Mouse (Mus musculus) erythroid progenitor cell, adult 5-6 weeks (primary cell): ENCODE data around the gene Cacng1. TPM values are rescaled to one million over a fixed set of nuclear protein-coding genes. Genes with fewer than 3 reads are reported as not detected.

Source experiments
- ATAC-seq: replicated peaks from 2 replicates; pipeline ENCODE4 v1.8.0; 2016; ENCODE audit warnings: moderate number of reproducible peaks, mild to moderate bottlenecking, moderate TSS enrichment, inconsistent platforms; ENCODE audit not compliant: poor library complexity, low FRiP score, severe bottlenecking
- total RNA-seq, 2 experiments: library from RNA; stranded (forward) in 1 of 2; stranded (reverse) in 1 of 2; fragments of 150-400 nt in 1 of 2; fragments of 186-747, 209-891 nt in 1 of 2; gene quantifications; 2 replicates each; pipeline versions ENCODE4 v1.2.3 to v1.2.4; 2015 to 2017; ENCODE audit warnings: low replicate concordance in 2 of 2

Gene Cacng1
- total RNA-seq, 2 experiments from 2014 or later = not detected

GRCm38 (mm10) chr11:107667542-107667941 lies 48.8 kb downstream of the Cacng1 start:
- no peak for ATAC-seq

DNA sequence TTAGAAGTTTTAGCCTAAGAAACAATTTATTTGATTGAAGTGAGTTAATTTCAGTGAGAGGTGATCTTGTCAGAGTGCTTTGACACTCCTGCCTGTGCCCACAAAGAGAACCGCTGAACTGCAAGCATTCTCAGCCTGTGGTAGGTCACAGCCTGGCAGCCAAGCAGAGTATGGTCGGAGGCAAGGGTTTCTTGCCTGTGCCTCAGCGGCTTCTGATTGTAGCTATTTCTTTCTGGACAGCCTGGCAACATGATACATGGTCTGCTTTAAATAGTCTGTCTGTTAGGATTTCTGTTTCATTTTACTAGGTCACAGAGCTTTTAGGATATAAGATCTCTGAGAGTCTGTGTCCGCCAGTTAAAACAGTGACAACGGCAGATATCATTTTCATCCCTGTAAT lies 53.7 kb downstream of the Cacng1 start:
- no peak for ATAC-seq

DNA sequence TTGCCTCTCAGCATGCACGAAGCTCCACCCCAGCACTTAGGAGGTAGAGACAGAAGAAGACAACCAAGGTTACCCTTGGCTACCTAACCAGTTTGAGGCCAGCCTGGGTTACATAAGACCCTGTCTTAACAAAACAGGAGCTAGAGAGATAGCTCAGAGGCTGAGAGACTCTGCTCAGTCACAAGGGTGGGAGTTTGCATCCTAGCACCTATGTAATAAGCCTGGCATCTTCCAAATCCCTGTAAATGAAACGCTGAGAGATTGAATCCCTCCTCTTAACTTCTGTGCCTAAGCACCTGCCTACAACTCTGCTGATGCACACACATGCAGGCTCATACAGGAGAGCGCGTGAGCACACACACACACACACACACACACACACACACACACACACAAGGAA lies 55.9 kb downstream of the Cacng1 start:
- no peak for ATAC-seq

GRCm38 (mm10) chr11:107657117-107657516 lies 59.2 kb downstream of the Cacng1 start:
- ATAC-seq = no peak

DNA sequence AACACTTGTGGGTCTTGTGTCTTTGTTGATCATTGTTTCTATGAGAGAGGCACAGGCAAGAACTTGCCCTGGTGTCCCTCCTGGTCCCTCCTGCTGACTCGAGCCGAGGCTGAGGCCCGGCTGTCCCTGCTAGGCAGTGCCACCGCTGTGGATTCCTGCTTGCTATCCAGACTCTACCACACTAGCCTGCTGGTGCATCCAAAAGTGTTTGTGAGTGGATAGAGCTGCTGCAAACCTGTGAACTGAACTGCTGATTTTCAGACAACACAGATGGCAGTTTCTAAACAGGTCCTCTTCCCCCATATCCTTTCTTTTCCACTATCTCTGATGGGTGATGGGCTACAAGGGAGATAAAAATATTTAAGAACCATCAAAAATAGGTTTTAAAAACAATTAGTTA lies 60.8 kb downstream of the Cacng1 start:
- no peak for ATAC-seq

Other genes starting within 250 kb of the Cacng1 start
- gene Pitpnc1, start 245.8 kb downstream of the Cacng1 start, total RNA-seq (2015; ENCODE audit: low replicate concordance) = 27.4 and 35.2 TPM in 2 replicates
- 14.7 and 21.9 TPM in 2 replicates for gene Pitpnc1, start 245.8 kb downstream of the Cacng1 start, total RNA-seq (2017; ENCODE audit: low replicate concordance)
- gene Psmd12, start 237.0 kb downstream of the Cacng1 start, total RNA-seq (2015; ENCODE audit: low replicate concordance) = 34.0 and 44.0 TPM in 2 replicates
- gene Psmd12, start 237.0 kb downstream of the Cacng1 start, total RNA-seq (2017; ENCODE audit: low replicate concordance) = 74.1 and 85.4 TPM in 2 replicates
- gene Helz, start 168.6 kb downstream of the Cacng1 start, total RNA-seq (2015; ENCODE audit: low replicate concordance) = 7.9 and 8.8 TPM in 2 replicates
- 7.3 and 8.0 TPM in 2 replicates for gene Helz, start 168.6 kb downstream of the Cacng1 start, total RNA-seq (2017; ENCODE audit: low replicate concordance)
- not detected in 2 replicates for gene Cacng4, start 78.0 kb upstream of the Cacng1 start, total RNA-seq (2015; ENCODE audit: low replicate concordance)
- gene Cacng4, start 78.0 kb upstream of the Cacng1 start, total RNA-seq (2017; ENCODE audit: low replicate concordance) = 0.64 TPM in 1 of 2 replicates, not detected in the other
- gene Cacng5, start 198.5 kb upstream of the Cacng1 start, total RNA-seq (2015; ENCODE audit: low replicate concordance) = not detected in 2 replicates
- gene Cacng5, start 198.5 kb upstream of the Cacng1 start, total RNA-seq (2017; ENCODE audit: low replicate concordance) = not detected in 2 replicates